In genomic region chr13:112067066-112067847, GRCm38 (mm10) we compare ENCODE assay signal across 12 mouse cellular contexts.
DNase-seq lines count a peak whose midpoint lies in the region; ATAC-seq and TF ChIP-seq lines count a peak whose summit lies in the region.
"Had no signal": no experiment of that assay in that cellular context is flagged by ENCODE, and none has a peak within 500 bp of the region (broad histone marks: within the 10 kb centered on the region; RNA-seq: fewer than 3 reads in every experiment).

No protein-coding gene starts in this region.

- H3K9ac ChIP-seq in kidney, embryonic 16.5 days (replicated peaks; ENCODE audit: low read length), result no peak overlapping the region
- H3K9ac ChIP-seq in stomach, postnatal 0 days (ENCODE audit: low read length), result no peak overlapping the region
- H3K9ac ChIP-seq: embryonic facial prominence, embryonic 15.5 days had no signal

- no peak overlapping the region for H3K4me2 ChIP-seq in kidney, embryonic 16.5 days (replicated peaks; ENCODE audit: low read depth, low read length)
- H3K4me2 ChIP-seq in stomach, postnatal 0 days (replicated peaks; ENCODE audit: low read depth), result no peak overlapping the region
- H3K4me2 ChIP-seq: embryonic facial prominence, embryonic 15.5 days had no signal

- peak; percentile 22 to 51 for DNase-seq in kidney, postnatal 25 days
- peak; percentile 85 for DNase-seq in adrenal gland, postnatal 10 days
- peak; percentile 60 for DNase-seq in gastrocnemius, postnatal 25 days
- peak; percentile 74 for DNase-seq in skeletal muscle tissue, adult 2 months (ENCODE audit: low read depth, low spot score)
- no peak for DNase-seq in urinary bladder, postnatal 25 days (ENCODE audit: low spot score)
- no peak for DNase-seq in stomach, postnatal 0 days (ENCODE audit: low spot score)
- DNase-seq: cerebellum, adult 9-10 months; right cerebral cortex, postnatal 25 days; thymus, adult 2 months had no signal

- 79% methylated on average over 20 of the region's 20 CpGs for WGBS in kidney, embryonic 16.5 days
- WGBS in stomach, postnatal 0 days, result 80% methylated on average over 20 of the region's 20 CpGs

- no peak overlapping the region for H3K4me3 ChIP-seq in kidney, embryonic 16.5 days (ENCODE audit: low read length)
- H3K4me3 ChIP-seq in stomach, postnatal 0 days (ENCODE audit: low read depth, low read length), result no peak overlapping the region
- H3K4me3 ChIP-seq: embryonic facial prominence, embryonic 15.5 days had no signal

- no peak for ATAC-seq in kidney, embryonic 16.5 days (ENCODE audit: low FRiP score, low TSS enrichment)
- ATAC-seq in stomach, postnatal 0 days (ENCODE audit: low FRiP score, low TSS enrichment), result no peak

- no peak for TF ChIP-seq EP300 in stomach, postnatal 0 days (optimal IDR thresholded peaks at IDR 0.05)

- H3K27ac ChIP-seq in kidney, embryonic 16.5 days (ENCODE audit: low read length), result no peak overlapping the region
- no peak overlapping the region for H3K27ac ChIP-seq in stomach, postnatal 0 days (replicated peaks)
- H3K27ac ChIP-seq: embryonic facial prominence, embryonic 15.5 days; macrophage had no signal

- no peak for TF ChIP-seq CTCF in stomach, postnatal 0 days (IDR thresholded peaks at IDR 0.05; ENCODE audit: low read depth)

- H3K36me3 ChIP-seq in kidney, embryonic 16.5 days (ENCODE audit: insufficient read depth, low read length), result no peaks in the 10 kb centered on the region
- no peaks in the 10 kb centered on the region for H3K36me3 ChIP-seq in stomach, postnatal 0 days (ENCODE audit: control insufficient read depth, insufficient read depth, low read length)
- H3K36me3 ChIP-seq: embryonic facial prominence, embryonic 15.5 days had no signal

- no peaks in the 10 kb centered on the region for H3K9me3 ChIP-seq in kidney, embryonic 16.5 days (ENCODE audit: low read length)
- H3K9me3 ChIP-seq in stomach, postnatal 0 days (ENCODE audit: control insufficient read depth, low read length), result no peaks in the 10 kb centered on the region
- H3K9me3 ChIP-seq: embryonic facial prominence, embryonic 15.5 days had no signal

- peaks cover 33% of the 10 kb centered on the region for H3K4me1 ChIP-seq in kidney, embryonic 16.5 days (ENCODE audit: insufficient read depth, low read length)
- no peaks in the 10 kb centered on the region for H3K4me1 ChIP-seq in stomach, postnatal 0 days (replicated peaks; ENCODE audit: control insufficient read depth, insufficient read depth)

- no peaks in the 10 kb centered on the region for H3K27me3 ChIP-seq in kidney, embryonic 16.5 days (ENCODE audit: insufficient read depth, low read length)
- no peaks in the 10 kb centered on the region for H3K27me3 ChIP-seq in stomach, postnatal 0 days (ENCODE audit: control insufficient read depth, insufficient read depth, low read length)
- H3K27me3 ChIP-seq: embryonic facial prominence, embryonic 15.5 days had no signal

Comparison
In these comparisons a context has a peak if more than half of its experiments do, and no peak if none do; other contexts are left out.
1. DNase-seq: peak in kidney, postnatal 25 days (2 of 2), adrenal gland, postnatal 10 days (single experiment), gastrocnemius, postnatal 25 days (single experiment) and skeletal muscle tissue, adult 2 months (single experiment); none in urinary bladder, postnatal 25 days (single experiment) and stomach, postnatal 0 days (single experiment).